Mouse (Mus musculus) midbrain, embryonic 10.5 days (tissue): ENCODE data around the gene Glis3. TPM values are rescaled to one million over a fixed set of nuclear protein-coding genes. Genes with fewer than 3 reads are reported as not detected.

ENCODE experiments used
- DNase-seq: peaks from one replicate; pipeline ENCODE4 v3.0.0-alpha.2; 2017; ENCODE audit warnings: low spot score
- H3K27ac ChIP-seq: fragments of 300-500 bp; sonication (generic); replicated peaks from 2 replicates; pipeline ENCODE4 v1.5.1; 2016; ENCODE audit warnings: mild to moderate bottlenecking
- H3K27me3 ChIP-seq: fragments of 300-500 bp; sonication (generic); 2 replicates; pipeline ENCODE4 v1.6.1; 2016; ENCODE audit warnings: low read depth, mild to moderate bottlenecking; ENCODE audit not compliant: poor library complexity, severe bottlenecking
- H3K36me3 ChIP-seq: fragments of 300-500 bp; sonication (generic); 2 replicates; pipeline ENCODE4 v1.6.1; 2016; ENCODE audit warnings: mild to moderate bottlenecking, moderate library complexity
- H3K4me1 ChIP-seq: fragments of 300-500 bp; sonication (generic); 2 replicates; pipeline ENCODE4 v1.6.1; 2016
- H3K4me3 ChIP-seq: fragments of 300-500 bp; sonication (generic); 2 replicates; pipeline ENCODE4 v1.5.1; 2016; ENCODE audit warnings: mild to moderate bottlenecking, moderate library complexity
- H3K9me3 ChIP-seq: fragments of 300-500 bp; sonication (generic); replicated peaks from 2 replicates; pipeline ENCODE4 v1.6.1; 2016; ENCODE audit warnings: mild to moderate bottlenecking
- WGBS: fragments of 180-500 bp; shearing (Covaris S2); methylation state at CpG from one replicate; pipeline ENCODE4 v1.1.7; 2016; 5-methylcytosine and 5-hydroxymethylcytosine counted together
- polyA plus RNA-seq: library from polyadenylated mRNA; unstranded; fragments of >200 nt; fragmentation: Nextera tagmentation; extraction: Ambion mirVana; gene quantifications from 2 replicates; pipeline ENCODE4 v1.2.1, GENCODE M21; 2016

The Glis3 gene
- polyA plus RNA-seq = 4.1 and 4.3 TPM in 2 replicates

DNA sequence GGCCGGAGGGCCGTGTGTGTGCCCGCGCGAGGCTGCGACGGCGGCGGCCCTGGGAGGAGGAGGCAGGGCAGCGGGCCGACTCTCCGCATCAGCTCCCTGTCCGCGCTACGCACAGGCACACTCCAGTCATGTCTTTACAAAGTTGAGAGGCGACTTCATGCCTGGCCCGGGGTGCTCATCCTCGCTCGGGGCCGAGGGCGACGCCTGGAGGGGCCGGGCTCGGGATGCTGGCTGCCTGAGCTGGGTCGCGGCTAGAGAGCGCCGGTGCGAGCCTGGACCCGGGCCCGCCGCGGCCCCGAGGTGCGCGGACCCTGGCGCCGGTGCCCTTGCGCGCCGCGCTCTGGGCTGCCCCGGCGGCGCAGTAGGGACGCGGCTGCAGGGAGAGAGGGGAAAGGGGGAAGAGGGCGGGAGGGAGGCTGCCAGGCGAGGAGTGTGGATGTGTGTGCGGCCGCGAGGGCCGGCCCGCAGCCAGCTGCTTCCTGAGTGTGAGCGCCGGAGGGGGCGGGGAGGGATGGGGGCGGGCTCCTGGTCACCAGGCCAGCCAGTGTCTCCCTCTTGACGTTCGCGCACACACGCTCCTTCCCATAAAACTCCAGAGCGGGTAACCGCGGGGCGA is at the start of gene Glis3:
TSS of gene Glis3 (minus strand) at position 302 of the 616 bp plus-strand sequence.
- no peaks in the 10 kb centered on the region for H3K36me3 ChIP-seq
- WGBS = under 1% methylated on average over 64 of the region's 66 CpGs
- H3K9me3 ChIP-seq = no peaks in the 10 kb centered on the region
- DNase-seq = peak; percentile 79
- peak within 1 kb of the TSS; percentile 78 for H3K4me3 ChIP-seq
- peaks cover 42% of the 10 kb centered on the region for H3K4me1 ChIP-seq
- peak within 1 kb of the TSS; percentile 82 for H3K27ac ChIP-seq
- peaks cover 58% of the 10 kb centered on the region for H3K27me3 ChIP-seq

DNA sequence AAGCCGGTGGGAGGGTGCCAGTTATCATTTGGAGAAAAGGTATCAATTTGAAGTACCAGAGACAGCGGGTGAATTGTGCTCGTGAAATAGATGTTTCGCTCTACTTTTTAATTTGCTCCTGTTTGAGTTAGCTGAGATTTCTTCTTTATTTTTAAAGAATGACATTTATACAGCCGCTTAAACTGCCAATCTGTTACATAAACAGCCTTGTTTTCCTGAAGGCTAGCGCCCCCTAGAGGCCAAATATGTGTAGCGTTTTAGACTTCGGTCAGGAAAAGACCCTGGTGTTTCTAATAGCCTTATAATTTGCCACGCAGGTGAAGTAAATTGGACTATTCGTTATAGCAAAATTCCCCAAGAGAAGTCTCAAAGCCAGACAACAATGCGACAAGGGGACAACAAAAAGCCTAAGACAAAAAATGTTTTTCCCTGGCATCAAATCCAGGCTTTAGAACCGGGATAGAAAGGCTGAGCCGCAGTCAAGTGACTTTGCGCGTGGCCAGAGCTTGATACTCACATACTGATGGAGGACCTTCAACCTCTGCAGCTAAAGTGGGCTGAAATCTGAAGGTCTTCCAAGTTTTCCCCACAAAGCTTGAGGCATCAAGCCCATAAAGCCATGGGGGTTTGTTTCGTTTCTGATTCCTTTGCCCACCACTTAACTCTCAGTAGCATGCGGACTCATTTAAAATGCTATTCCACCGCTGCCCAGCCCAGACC is 46.4 kb upstream of the Glis3 start:
- Histone ChIP-seq H3K4me1 (0 out of 2 replicates have a peak, but pooled peaks cover 3% of the 10 kb centered on the region), H3K9me3 (no peaks in the 10 kb centered on the region), H3K36me3 (no peaks in the 10 kb centered on the region), H3K27me3 (peaks cover 32% of the 10 kb centered on the region), H3K27ac (no peak overlapping the region), H3K4me3 (no peak overlapping the region)
- DNase-seq = peak; percentile 41
- WGBS = 61% methylated on average over 18 of the region's 18 CpGs

GRCm38 (mm10) chr19:28724641-28725040 is 44.8 kb upstream of the Glis3 start:
- H3K27me3 ChIP-seq = peaks cover 39% of the 10 kb centered on the region
- WGBS = 89% methylated on average over 7 of the region's 7 CpGs

GRCm38 (mm10) chr19:28722626-28723025 is 42.7 kb upstream of the Glis3 start:
- Histone ChIP-seq H3K27ac (no peak overlapping the region), H3K27me3 (peaks cover 58% of the 10 kb centered on the region), H3K4me1 (0 out of 2 replicates have a peak, but pooled peaks cover 3% of the 10 kb centered on the region), H3K9me3 (no peaks in the 10 kb centered on the region), H3K4me3 (no peak overlapping the region), H3K36me3 (no peaks in the 10 kb centered on the region)
- WGBS = 85% methylated on average over 4 of the region's 4 CpGs
- no peak for DNase-seq

More at GRCm38 (mm10) chr19:28724641-28725040, 44.8 kb upstream of the Glis3 start:
- no peak overlapping the region for H3K4me3 ChIP-seq
- H3K36me3 ChIP-seq = no peaks in the 10 kb centered on the region
- no peak overlapping the region for H3K27ac ChIP-seq
- no peaks in the 10 kb centered on the region for H3K9me3 ChIP-seq
- no peak for DNase-seq
- H3K4me1 ChIP-seq = 0 out of 2 replicates have a peak, but pooled peaks cover 3% of the 10 kb centered on the region

GRCm38 (mm10) chr19:28721834-28722233 is 42.0 kb upstream of the Glis3 start:
- Histone ChIP-seq H3K9me3 (no peaks in the 10 kb centered on the region), H3K27ac (no peak overlapping the region), H3K27me3 (peaks cover 66% of the 10 kb centered on the region), H3K4me3 (no peak overlapping the region), H3K36me3 (no peaks in the 10 kb centered on the region), H3K4me1 (0 out of 2 replicates have a peak, but pooled peaks cover 3% of the 10 kb centered on the region)
- WGBS = 84% methylated on average over 10 of the region's 10 CpGs
- no peak for DNase-seq

- DNase-seq = no peak
- no peak overlapping the region for H3K27ac ChIP-seq
- 0 out of 2 replicates have a peak, but pooled peaks cover 3% of the 10 kb centered on the region for H3K4me1 ChIP-seq
- no peaks in the 10 kb centered on the region for H3K9me3 ChIP-seq
- H3K4me3 ChIP-seq = no peak overlapping the region
- H3K36me3 ChIP-seq = no peaks in the 10 kb centered on the region
- peaks cover 81% of the 10 kb centered on the region for H3K27me3 ChIP-seq
These were observed 40.1 kb upstream of the Glis3 start for GRCm38 (mm10) chr19:28720016-28720415.

DNA sequence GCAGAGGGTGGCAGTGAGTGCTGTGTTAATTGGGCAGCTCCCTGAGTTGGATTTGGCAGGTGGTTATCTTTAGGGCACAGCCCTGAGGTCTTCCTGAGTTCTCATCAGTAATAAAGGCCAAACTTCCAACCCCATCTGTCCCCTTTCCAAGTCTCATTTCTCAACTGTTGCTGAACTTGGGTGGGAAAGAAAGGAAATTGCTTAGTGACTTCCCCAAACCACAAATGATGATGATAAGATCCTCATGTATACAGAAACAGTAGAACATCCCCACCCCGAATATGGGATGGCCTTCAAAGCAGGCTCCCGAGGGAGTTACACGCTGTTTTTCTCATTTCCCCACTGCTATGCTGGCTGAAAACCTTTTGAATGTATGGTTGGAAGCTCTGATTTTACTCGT is 34.8 kb upstream of the Glis3 start:
- H3K27me3 ChIP-seq = peaks cover 46% of the 10 kb centered on the region
- H3K4me3 ChIP-seq = no peak overlapping the region
- DNase-seq = no peak
- 91% methylated on average over 4 of the region's 4 CpGs for WGBS
- no peak overlapping the region for H3K27ac ChIP-seq
- H3K36me3 ChIP-seq = no peaks in the 10 kb centered on the region
- no peaks in the 10 kb centered on the region for H3K4me1 ChIP-seq
- no peaks in the 10 kb centered on the region for H3K9me3 ChIP-seq

GRCm38 (mm10) chr19:28697718-28698117 is 17.8 kb upstream of the Glis3 start:
- no peaks in the 10 kb centered on the region for H3K36me3 ChIP-seq
- no peaks in the 10 kb centered on the region for H3K27me3 ChIP-seq
- no peak overlapping the region for H3K27ac ChIP-seq
- no peaks in the 10 kb centered on the region for H3K4me1 ChIP-seq
- no peaks in the 10 kb centered on the region for H3K9me3 ChIP-seq
- no peak for DNase-seq
- 65% methylated on average over 3 of the region's 3 CpGs for WGBS
- no peak overlapping the region for H3K4me3 ChIP-seq

DNA sequence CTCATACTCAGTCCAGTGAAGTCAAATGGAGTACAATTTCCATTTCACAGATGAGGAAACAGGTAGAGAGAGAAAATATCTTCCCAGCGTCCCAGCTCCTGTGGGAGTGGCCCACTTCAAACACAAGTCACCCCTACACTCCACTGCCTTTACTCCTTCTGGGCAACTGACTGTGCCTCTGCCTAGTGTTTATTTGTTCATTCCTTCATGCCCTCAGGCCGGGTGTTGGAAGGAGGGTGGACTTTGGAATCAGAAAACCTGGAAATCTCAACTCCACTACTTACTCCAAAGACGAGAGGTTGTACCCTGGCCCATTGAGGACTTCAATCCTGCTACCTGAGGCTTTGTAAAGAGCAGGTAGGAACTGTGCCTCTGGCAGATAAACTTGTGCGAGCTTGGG is 6.5 kb upstream of the Glis3 start:
- peaks cover 6% of the 10 kb centered on the region; the same call in 1 of the 2 replicates for H3K27me3 ChIP-seq
- WGBS = 80% methylated on average over 4 of the region's 4 CpGs
- no peak overlapping the region for H3K27ac ChIP-seq
- no peaks in the 10 kb centered on the region for H3K36me3 ChIP-seq
- DNase-seq = no peak
- H3K4me3 ChIP-seq = no peak overlapping the region
- H3K9me3 ChIP-seq = no peaks in the 10 kb centered on the region
- no peaks in the 10 kb centered on the region for H3K4me1 ChIP-seq

GRCm38 (mm10) chr19:28685484-28685883 is 5.6 kb upstream of the Glis3 start:
- Histone ChIP-seq H3K9me3 (no peaks in the 10 kb centered on the region), H3K27me3 (peaks cover 15% of the 10 kb centered on the region), H3K27ac (no peak overlapping the region), H3K36me3 (no peaks in the 10 kb centered on the region), H3K4me3 (no peak overlapping the region), H3K4me1 (peaks cover 4% of the 10 kb centered on the region)
- DNase-seq = no peak
- 94% methylated on average over 4 of the region's 4 CpGs for WGBS

GRCm38 (mm10) chr19:28684347-28684746 is 4.5 kb upstream of the Glis3 start:
- WGBS = 92% methylated on average over 6 of the region's 6 CpGs
- H3K4me3 ChIP-seq = no peak overlapping the region

GRCm38 (mm10) chr19:28683346-28683745 is 3.5 kb upstream of the Glis3 start:
- WGBS = 85% methylated on average over 4 of the region's 4 CpGs
- H3K27me3 ChIP-seq = peaks cover 36% of the 10 kb centered on the region
- no peak overlapping the region for H3K4me3 ChIP-seq
- no peak overlapping the region for H3K27ac ChIP-seq
- H3K9me3 ChIP-seq = no peaks in the 10 kb centered on the region
- no peaks in the 10 kb centered on the region for H3K36me3 ChIP-seq
- peaks cover 26% of the 10 kb centered on the region for H3K4me1 ChIP-seq
- DNase-seq = no peak

More at GRCm38 (mm10) chr19:28684347-28684746, 4.5 kb upstream of the Glis3 start:
- Histone ChIP-seq H3K27ac (no peak overlapping the region), H3K36me3 (no peaks in the 10 kb centered on the region), H3K4me1 (peaks cover 16% of the 10 kb centered on the region), H3K9me3 (no peaks in the 10 kb centered on the region), H3K27me3 (peaks cover 26% of the 10 kb centered on the region)
- no peak for DNase-seq

- under 1% methylated on average over 28 of the region's 28 CpGs for WGBS
- peak overlapping the region; percentile 82 for H3K27ac ChIP-seq
- H3K9me3 ChIP-seq = no peaks in the 10 kb centered on the region
- peaks cover 58% of the 10 kb centered on the region for H3K27me3 ChIP-seq
- peak overlapping the region; percentile 78 for H3K4me3 ChIP-seq
- H3K4me1 ChIP-seq = peaks cover 42% of the 10 kb centered on the region
- DNase-seq = no peak
- no peaks in the 10 kb centered on the region for H3K36me3 ChIP-seq
These were observed 544 bp downstream of the Glis3 start for GRCm38 (mm10) chr19:28679291-28679775.
